In the genomic region with DNA sequence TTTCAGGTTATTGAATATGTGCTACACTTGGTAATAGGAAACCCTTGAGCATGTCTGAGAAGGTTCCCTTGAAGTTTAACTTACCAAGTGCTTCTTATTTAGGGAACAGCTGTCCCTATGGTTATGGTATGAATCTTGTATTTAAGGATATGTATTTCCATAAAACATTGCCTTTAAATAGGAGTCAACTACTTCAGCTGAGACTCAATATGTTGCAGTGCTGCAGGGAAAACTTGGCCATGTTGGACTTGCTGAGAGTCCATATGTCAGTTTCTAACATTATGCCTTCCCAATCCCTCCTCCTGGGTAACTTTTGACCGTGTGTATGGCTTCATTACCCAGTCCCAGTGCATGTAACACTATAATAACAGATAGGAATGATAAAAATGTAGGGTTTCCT, we compare ENCODE assay signal across 19 mouse cellular contexts.
"Had no signal": no experiment of that assay in that cellular context is flagged by ENCODE, and none has a peak within 500 bp of the region (broad histone marks: within the 10 kb centered on the region; RNA-seq: fewer than 3 reads in every experiment).

No protein-coding gene starts in this region.

- H3K27ac ChIP-seq: kidney, postnatal 0 days; limb, embryonic 12.5 days; limb, embryonic 15.5 days; liver, embryonic 14.5 days; macrophage; midbrain, embryonic 12.5 days; midbrain, embryonic 15.5 days; neural tube, embryonic 12.5 days; neural tube, embryonic 15.5 days had no signal

- ATAC-seq: intestine, postnatal 0 days; liver, postnatal 0 days; lung, postnatal 0 days; midbrain, embryonic 15.5 days had no signal

- H3K27me3 ChIP-seq: limb, embryonic 12.5 days; limb, embryonic 15.5 days; midbrain, embryonic 12.5 days; midbrain, embryonic 15.5 days; neural tube, embryonic 12.5 days; neural tube, embryonic 15.5 days had no signal

- H3K4me3 ChIP-seq: limb, embryonic 12.5 days; limb, embryonic 15.5 days; midbrain, embryonic 12.5 days; midbrain, embryonic 15.5 days; neural tube, embryonic 12.5 days; neural tube, embryonic 15.5 days had no signal

- DNase-seq: kidney, adult 2 months; kidney, postnatal 25 days; layer of hippocampus, postnatal 36 days; liver, postnatal 0 days; lung, embryonic 14.5 days; right cerebral cortex, adult 18-20 months; thymus, adult 18-20 months; thymus, postnatal 36 days had no signal

- H3K4me1 ChIP-seq: limb, embryonic 12.5 days; limb, embryonic 15.5 days; midbrain, embryonic 12.5 days; midbrain, embryonic 15.5 days; neural tube, embryonic 12.5 days; neural tube, embryonic 15.5 days had no signal
